Mouse (Mus musculus) embryonic facial prominence, embryonic 10.5 days (tissue): ENCODE results near the gene Ifng. TPM values are rescaled to one million over a fixed set of nuclear protein-coding genes. Genes with fewer than 3 reads are reported as not detected.

ENCODE experiments used
- DNase-seq: peaks from one replicate; pipeline ENCODE4 v3.0.0-alpha.2; 2017; ENCODE audit warnings: low spot score
- H3K27ac ChIP-seq: fragments of 300-500 bp; sonication (generic); replicated peaks from 2 replicates; pipeline ENCODE4 v1.5.1; 2016; ENCODE audit warnings: mild to moderate bottlenecking
- H3K27me3 ChIP-seq: fragments of 300-500 bp; sonication (generic); replicated peaks from 2 replicates; pipeline ENCODE4 v1.6.1; 2016; ENCODE audit warnings: low read depth, mild to moderate bottlenecking; ENCODE audit not compliant: poor library complexity, severe bottlenecking
- H3K36me3 ChIP-seq: fragments of 300-500 bp; sonication (generic); replicated peaks from 2 replicates; pipeline ENCODE4 v1.6.1; 2016; ENCODE audit warnings: mild to moderate bottlenecking, moderate library complexity
- H3K4me1 ChIP-seq: fragments of 300-500 bp; sonication (generic); 2 replicates; pipeline ENCODE4 v1.6.1; 2016
- H3K4me3 ChIP-seq: fragments of 300-500 bp; sonication (generic); 2 replicates; pipeline ENCODE4 v1.5.1; 2016; ENCODE audit warnings: mild to moderate bottlenecking, moderate library complexity
- H3K9me3 ChIP-seq: fragments of 300-500 bp; sonication (generic); 2 replicates; pipeline ENCODE4 v1.6.1; 2016; ENCODE audit warnings: mild to moderate bottlenecking
- WGBS: fragments of 180-500 bp; shearing (Covaris S2); methylation state at CpG from one replicate; pipeline ENCODE4 v1.1.7; 2016; 5-methylcytosine and 5-hydroxymethylcytosine counted together
- polyA plus RNA-seq: library from polyadenylated mRNA; unstranded; fragments of >200 nt; fragmentation: Nextera tagmentation; extraction: Ambion mirVana; gene quantifications from 2 replicates; pipeline ENCODE4 v1.2.1, GENCODE M21; 2016

Ifng gene
- not detected in 2 replicates for polyA plus RNA-seq

GRCm38 (mm10) chr10:118440742-118441240 lies at the start of gene Ifng:
Gene Ifng (plus strand): TSS chr10:118441046.
- H3K4me3 ChIP-seq = no peak within 1 kb of the TSS
- H3K27ac ChIP-seq = no peak within 1 kb of the TSS
- no peaks in the 10 kb centered on the region for H3K4me1 ChIP-seq
- 91% methylated on average over 11 of the region's 11 CpGs for whole genome bisulfite sequencing
- DNase-seq = no peak
- H3K36me3 ChIP-seq = no peaks in the 10 kb centered on the region
- H3K27me3 ChIP-seq = no peaks in the 10 kb centered on the region
- no peaks in the 10 kb centered on the region for H3K9me3 ChIP-seq

- Histone ChIP-seq H3K36me3 (no peaks in the 10 kb centered on the region), H3K4me1 (no peaks in the 10 kb centered on the region), H3K4me3 (no peak overlapping the region), H3K27ac (no peak overlapping the region), H3K27me3 (no peaks in the 10 kb centered on the region), H3K9me3 (no peaks in the 10 kb centered on the region)
- no peak for DNase-seq
- WGBS = 90% methylated on average over 16 of the region's 16 CpGs
These were observed 40.9 kb upstream of the Ifng start for GRCm38 (mm10) chr10:118399917-118400316.

- Histone ChIP-seq H3K4me1 (no peaks in the 10 kb centered on the region), H3K27me3 (no peaks in the 10 kb centered on the region), H3K36me3 (no peaks in the 10 kb centered on the region), H3K4me3 (no peak overlapping the region), H3K27ac (no peak overlapping the region), H3K9me3 (no peaks in the 10 kb centered on the region)
- DNase-seq = no peak
- 79% methylated on average over 5 of the region's 5 CpGs for WGBS
These were observed 34.2 kb upstream of the Ifng start for GRCm38 (mm10) chr10:118406463-118407221.

- H3K27me3 ChIP-seq = no peaks in the 10 kb centered on the region
- no peaks in the 10 kb centered on the region for H3K4me1 ChIP-seq
- DNase-seq = peak; percentile 19
- no peak overlapping the region for H3K27ac ChIP-seq
- no peaks in the 10 kb centered on the region for H3K9me3 ChIP-seq
- H3K36me3 ChIP-seq = no peaks in the 10 kb centered on the region
- H3K4me3 ChIP-seq = no peak overlapping the region
These were observed 29.5 kb upstream of the Ifng start for GRCm38 (mm10) chr10:118411377-118411776.

GRCm38 (mm10) chr10:118412774-118413173 lies 28.1 kb upstream of the Ifng start:
- Histone ChIP-seq H3K9me3 (no peaks in the 10 kb centered on the region), H3K27me3 (no peaks in the 10 kb centered on the region), H3K36me3 (no peaks in the 10 kb centered on the region), H3K4me3 (no peak overlapping the region), H3K27ac (no peak overlapping the region), H3K4me1 (no peaks in the 10 kb centered on the region)
- no peak for DNase-seq
- 88% methylated on average over 5 of the region's 5 CpGs for WGBS

GRCm38 (mm10) chr10:118419000-118419425 lies 21.8 kb upstream of the Ifng start:
- Histone ChIP-seq H3K27me3 (no peaks in the 10 kb centered on the region), H3K4me3 (no peak overlapping the region), H3K9me3 (no peaks in the 10 kb centered on the region), H3K4me1 (no peaks in the 10 kb centered on the region), H3K27ac (no peak overlapping the region), H3K36me3 (no peaks in the 10 kb centered on the region)
- 85% methylated on average over 7 of the region's 7 CpGs for WGBS
- DNase-seq = no peak

- no peaks in the 10 kb centered on the region for H3K36me3 ChIP-seq
- H3K27ac ChIP-seq = no peak overlapping the region
- H3K4me1 ChIP-seq = no peaks in the 10 kb centered on the region
- no peak for DNase-seq
- H3K27me3 ChIP-seq = no peaks in the 10 kb centered on the region
- H3K4me3 ChIP-seq = no peak overlapping the region
- no peaks in the 10 kb centered on the region for H3K9me3 ChIP-seq
These were observed 19.9 kb upstream of the Ifng start for GRCm38 (mm10) chr10:118420896-118421295.

GRCm38 (mm10) chr10:118435501-118435900 lies 5.3 kb upstream of the Ifng start:
- H3K4me1 ChIP-seq = no peaks in the 10 kb centered on the region
- no peaks in the 10 kb centered on the region for H3K27me3 ChIP-seq
- H3K9me3 ChIP-seq = no peaks in the 10 kb centered on the region
- no peaks in the 10 kb centered on the region for H3K36me3 ChIP-seq
- no peak overlapping the region for H3K27ac ChIP-seq
- WGBS = 92% methylated on average over 6 of the region's 6 CpGs
- DNase-seq = no peak
- no peak overlapping the region for H3K4me3 ChIP-seq

- Histone ChIP-seq H3K9me3 (no peaks in the 10 kb centered on the region), H3K4me3 (no peak overlapping the region), H3K27ac (no peak overlapping the region), H3K36me3 (no peaks in the 10 kb centered on the region), H3K4me1 (no peaks in the 10 kb centered on the region), H3K27me3 (no peaks in the 10 kb centered on the region)
- no peak for DNase-seq
- 76% methylated on average over 3 of the region's 3 CpGs for WGBS
These were observed 1.1 kb downstream of the Ifng start for GRCm38 (mm10) chr10:118441898-118442297.

GRCm38 (mm10) chr10:118442999-118443398 lies 2.2 kb downstream of the Ifng start:
- Histone ChIP-seq H3K4me3 (no peak overlapping the region), H3K27me3 (no peaks in the 10 kb centered on the region), H3K36me3 (no peaks in the 10 kb centered on the region), H3K27ac (no peak overlapping the region), H3K9me3 (no peaks in the 10 kb centered on the region), H3K4me1 (no peaks in the 10 kb centered on the region)
- DNase-seq = no peak
- WGBS = 87% methylated on average over 6 of the region's 6 CpGs

- Histone ChIP-seq H3K36me3 (no peaks in the 10 kb centered on the region), H3K4me1 (no peaks in the 10 kb centered on the region), H3K4me3 (no peak overlapping the region), H3K9me3 (no peaks in the 10 kb centered on the region), H3K27me3 (no peaks in the 10 kb centered on the region), H3K27ac (no peak overlapping the region)
- WGBS = 95% methylated on average over 6 of the region's 6 CpGs
- DNase-seq = no peak
These were observed 4.2 kb downstream of the Ifng start for GRCm38 (mm10) chr10:118445021-118445420.

GRCm38 (mm10) chr10:118445502-118445901 lies 4.7 kb downstream of the Ifng start:
- 86% methylated on average over 8 of the region's 8 CpGs for WGBS
- no peaks in the 10 kb centered on the region for H3K36me3 ChIP-seq
- no peak overlapping the region for H3K27ac ChIP-seq
- no peaks in the 10 kb centered on the region for H3K9me3 ChIP-seq
- H3K4me1 ChIP-seq = no peaks in the 10 kb centered on the region
- H3K4me3 ChIP-seq = no peak overlapping the region
- DNase-seq = no peak
- no peaks in the 10 kb centered on the region for H3K27me3 ChIP-seq

GRCm38 (mm10) chr10:118445978-118446377 lies 5.1 kb downstream of the Ifng start:
- H3K27ac ChIP-seq = no peak overlapping the region
- no peak overlapping the region for H3K4me3 ChIP-seq
- no peaks in the 10 kb centered on the region for H3K36me3 ChIP-seq
- 91% methylated on average over 14 of the region's 14 CpGs for WGBS
- DNase-seq = no peak
- no peaks in the 10 kb centered on the region for H3K27me3 ChIP-seq
- H3K4me1 ChIP-seq = no peaks in the 10 kb centered on the region
- no peaks in the 10 kb centered on the region for H3K9me3 ChIP-seq
